Mouse (Mus musculus) bone marrow, adult 2 months (tissue): ENCODE data around the gene Ccdc153.

ENCODE experiments used
- CTCF ChIP-seq: fragments of 200-500 bp; IDR thresholded peaks from 2 replicates; pipeline ENCODE4 v1.5.1; 2011; ENCODE audit warnings: low read length, control low read depth; ENCODE audit not compliant: control insufficient read depth, insufficient read depth
- POLR2A ChIP-seq: fragments of 200-500 bp; IDR thresholded peaks from 2 replicates; pipeline ENCODE4 v1.6.1; 2011; ENCODE audit warnings: low read depth, mild to moderate bottlenecking, control low read depth, low read length, borderline replicate concordance; ENCODE audit not compliant: control insufficient read depth

DNA sequence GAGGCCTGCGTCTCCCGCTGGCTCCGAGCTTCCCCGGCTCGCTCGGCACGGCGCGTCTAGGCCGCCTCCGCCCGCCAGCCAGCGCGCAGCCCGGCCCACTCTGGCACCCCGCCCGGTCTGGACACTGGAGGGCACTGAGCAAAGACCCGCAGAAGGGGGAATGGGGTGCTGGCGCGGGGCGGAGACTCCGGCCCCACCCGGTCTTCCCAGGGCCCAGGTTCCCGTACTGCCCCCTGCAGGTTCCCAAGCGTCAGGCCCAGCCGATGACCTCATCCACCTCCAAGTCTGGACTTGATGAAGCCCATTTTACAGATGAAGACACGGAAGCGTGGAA, 27.5 kb downstream of the Ccdc153 start:
- peak; percentile 81 for TF ChIP-seq CTCF
- peak; percentile 62; the same call in 1 of the 2 replicates for TF ChIP-seq POLR2A
